22 mouse cellular contexts compared by ENCODE assay signal in genomic region chr17:84568807-84569206, GRCm38 (mm10). TPM values are rescaled to one million over a fixed set of nuclear protein-coding genes. Genes with fewer than 3 reads are reported as not detected.
A peak's percentile ranks its signal among the peaks of the same experiment; 100 is the strongest.
DNase-seq lines count a peak whose midpoint lies in the region; ATAC-seq lines count a peak whose summit lies in the region.
"Had no signal": no experiment of that assay in that cellular context is flagged by ENCODE, and none has a peak within 500 bp of the region (broad histone marks: within the 10 kb centered on the region; RNA-seq: fewer than 3 reads in every experiment).

No protein-coding gene starts in this region.

- H3K27me3 ChIP-seq in embryonic facial prominence, embryonic 15.5 days = no peaks in the 10 kb centered on the region
- no peaks in the 10 kb centered on the region for H3K27me3 ChIP-seq in embryonic facial prominence, embryonic 10.5 days (replicated peaks; ENCODE audit: low read depth, poor library complexity, severe bottlenecking)
- no peaks in the 10 kb centered on the region for H3K27me3 ChIP-seq in heart, embryonic 10.5 days (ENCODE audit: insufficient read depth, poor library complexity, severe bottlenecking)
- H3K27me3 ChIP-seq: CH12.LX, Patski had no signal

- WGBS in embryonic facial prominence, embryonic 15.5 days = 86% methylated on average over 12 of the region's 12 CpGs
- WGBS in embryonic facial prominence, embryonic 10.5 days = 94% methylated on average over 12 of the region's 12 CpGs
- WGBS in heart, embryonic 10.5 days = 86% methylated on average over 12 of the region's 12 CpGs

- no peak for ATAC-seq in embryonic facial prominence, embryonic 15.5 days (ENCODE audit: insufficient number of reproducible peaks, low FRiP score, low TSS enrichment, low read depth)
- ATAC-seq: activated CD4-positive, CD25-positive, alpha-beta regulatory T cell, adult 4 months; CD4-positive, CD25-positive, alpha-beta regulatory T cell, adult 4 months; Patski had no signal

- H3K9me3 ChIP-seq in embryonic facial prominence, embryonic 15.5 days (replicated peaks) = no peaks in the 10 kb centered on the region
- H3K9me3 ChIP-seq in embryonic facial prominence, embryonic 10.5 days = no peaks in the 10 kb centered on the region
- H3K9me3 ChIP-seq in heart, embryonic 10.5 days = no peaks in the 10 kb centered on the region
- H3K9me3 ChIP-seq: G1E had no signal

- no peak overlapping the region for H3K9ac ChIP-seq in embryonic facial prominence, embryonic 15.5 days

- DNase-seq in embryonic facial prominence, embryonic 10.5 days (ENCODE audit: low spot score) = no peak
- DNase-seq in heart, adult 11 months = peak; percentile 74
- DNase-seq in heart, adult 18-20 months = no peak
- DNase-seq in heart, embryonic 10.5 days (ENCODE audit: low spot score) = peak; percentile 58
- DNase-seq in heart, postnatal 36 days = no peak
- DNase-seq: adrenal gland, adult 2 months; adrenal gland, adult 8-10 months; adrenal gland, postnatal 10 days; adrenal gland, postnatal 14 days; adrenal gland, postnatal 25 days; adrenal gland, postnatal 36 days; B cell, adult 2 months; cerebellum, adult 11 months; cerebellum, adult 11-12 months; cerebellum, adult 18-20 months had no signal

- 0 out of 2 replicates have a peak overlapping the region, but pooled peaks have one; percentile 4 for H3K27ac ChIP-seq in embryonic facial prominence, embryonic 15.5 days (replicated peaks)
- H3K27ac ChIP-seq in embryonic facial prominence, embryonic 10.5 days (replicated peaks) = no peak overlapping the region
- no peak overlapping the region for H3K27ac ChIP-seq in heart, embryonic 10.5 days

- H3K4me1 ChIP-seq in embryonic facial prominence, embryonic 15.5 days = peaks cover 15% of the 10 kb centered on the region
- peaks cover 20% of the 10 kb centered on the region for H3K4me1 ChIP-seq in embryonic facial prominence, embryonic 10.5 days
- H3K4me1 ChIP-seq in heart, embryonic 10.5 days = no peaks in the 10 kb centered on the region

- no peak overlapping the region for H3K4me3 ChIP-seq in embryonic facial prominence, embryonic 15.5 days (replicated peaks)
- no peak overlapping the region for H3K4me3 ChIP-seq in embryonic facial prominence, embryonic 10.5 days
- H3K4me3 ChIP-seq in heart, embryonic 10.5 days = no peak overlapping the region

- no peak overlapping the region for H3K4me2 ChIP-seq in embryonic facial prominence, embryonic 15.5 days (replicated peaks)

- intact Hi-C loops in heart, postnatal 36 days (cut with DNase I) = no loop called here

- H3K36me3 ChIP-seq in embryonic facial prominence, embryonic 15.5 days = peaks cover 8% of the 10 kb centered on the region; the same call in 1 of the 2 replicates
- peaks cover 18% of the 10 kb centered on the region for H3K36me3 ChIP-seq in embryonic facial prominence, embryonic 10.5 days (replicated peaks)
- H3K36me3 ChIP-seq in heart, embryonic 10.5 days = peaks cover 13% of the 10 kb centered on the region
- H3K36me3 ChIP-seq: G1E had no signal

RNA-seq across cellular contexts. Expression of gene Plekhh2, which starts 57.1 kb away (rescaled TPM):
- polyA plus RNA-seq in embryonic facial prominence, embryonic 15.5 days (2015; fragmentation: Nextera tagmentation; extraction: Ambion mirVana) = 8.9 and 9.5 TPM in 2 replicates
- polyA plus RNA-seq in embryonic facial prominence, embryonic 10.5 days (2016; fragmentation: Nextera tagmentation; extraction: Ambion mirVana) = 6.1 TPM in 2 replicates
- 1 to 10 TPM; 1.5 to 1.7 TPM for total RNA-seq in heart, adult 18-20 months (2021)
- polyA plus RNA-seq in heart, embryonic 10.5 days (2016; fragmentation: Nextera tagmentation; extraction: Ambion mirVana) = 3.6 and 3.9 TPM in 2 replicates
- 1 to 10 TPM; 2.9 TPM for total RNA-seq in heart, postnatal 36 days (2021)
- polyA plus RNA-seq: CD4-positive, CD25-positive, alpha-beta regulatory T cell, adult 4 months had no signal

RNA-seq across cellular contexts. Expression of gene Dync2li1, which starts 57.5 kb away (rescaled TPM):
- 35.3 and 39.7 TPM in 2 replicates for polyA plus RNA-seq in embryonic facial prominence, embryonic 15.5 days (2015; fragmentation: Nextera tagmentation; extraction: Ambion mirVana)
- 29.4 and 34.6 TPM in 2 replicates for polyA plus RNA-seq in embryonic facial prominence, embryonic 10.5 days (2016; fragmentation: Nextera tagmentation; extraction: Ambion mirVana)
- 1 to 10 TPM; 2.9 to 3.2 TPM for total RNA-seq in heart, adult 18-20 months (2021)
- polyA plus RNA-seq in heart, embryonic 10.5 days (2016; fragmentation: Nextera tagmentation; extraction: Ambion mirVana) = 9.9 and 17.2 TPM in 2 replicates
- total RNA-seq in heart, postnatal 36 days (2021) = 1 to 10 TPM; 2.6 to 3.9 TPM
- total RNA-seq: G1E, MEL had no signal
- polyA plus RNA-seq: G1E had no signal

Comparison
In these comparisons a context has a peak if more than half of its experiments do, and no peak if none do; other contexts are left out.
1. DNase-seq: peak in heart, adult 11 months (single experiment) and heart, embryonic 10.5 days (single experiment); none in embryonic facial prominence, embryonic 10.5 days (single experiment), heart, adult 18-20 months (0 of 2) and heart, postnatal 36 days (0 of 2).